Mouse (Mus musculus) ES-Bruce4 (cell line): ENCODE data around the gene Iqschfp. TPM values are rescaled to one million over a fixed set of nuclear protein-coding genes. Genes with fewer than 3 reads are reported as not detected.

Experiments used
- H3K27ac ChIP-seq: 2 replicates; pipeline ENCODE4 v1.5.1; 2012; ENCODE audit warnings: low read length, inconsistent platforms; ENCODE audit not compliant: insufficient read depth
- H3K27me3 ChIP-seq: 2 replicates; pipeline ENCODE4 v1.6.1; 2012; ENCODE audit warnings: mild to moderate bottlenecking, low read length, inconsistent platforms; ENCODE audit not compliant: control insufficient read depth, poor library complexity, insufficient read depth, severe bottlenecking
- H3K36me3 ChIP-seq: 2 replicates; pipeline ENCODE4 v1.6.1; 2012; ENCODE audit warnings: inconsistent platforms, mild to moderate bottlenecking, low read length, moderate library complexity; ENCODE audit not compliant: control insufficient read depth, poor library complexity, insufficient read depth, severe bottlenecking
- H3K4me1 ChIP-seq: one replicate; pipeline ENCODE4 v1.8.1; 2011; ENCODE audit warnings: low read length; ENCODE audit not compliant: control insufficient read depth, insufficient read depth
- H3K4me3 ChIP-seq: 2 replicates; pipeline ENCODE4 v1.5.1; 2011; ENCODE audit warnings: low read depth, mild to moderate bottlenecking, low read length
- H3K9ac ChIP-seq: 2 replicates; pipeline ENCODE4 v1.6.1; 2012; ENCODE audit warnings: low read depth, mild to moderate bottlenecking, inconsistent platforms; ENCODE audit not compliant: poor library complexity, severe bottlenecking
- H3K9me3 ChIP-seq: replicated peaks from 2 replicates; pipeline ENCODE4 v1.6.1; 2012; ENCODE audit warnings: mild to moderate bottlenecking, low read length, inconsistent platforms; ENCODE audit not compliant: control insufficient read depth, poor library complexity, insufficient read depth, severe bottlenecking
- CTCF ChIP-seq: IDR thresholded peaks from one replicate; pipeline ENCODE4 v1.8.1; 2011; ENCODE audit warnings: low read depth, low read length
- EP300 ChIP-seq: IDR thresholded peaks from 2 replicates; pipeline ENCODE4 v1.6.1; 2011; ENCODE audit warnings: low read depth, low read length; ENCODE audit not compliant: insufficient read depth
- POLR2A ChIP-seq: IDR thresholded peaks from one replicate; pipeline ENCODE4 v1.8.1; 2011; ENCODE audit warnings: low read length; ENCODE audit not compliant: insufficient read depth
- polyA plus RNA-seq: library from polyadenylated mRNA; stranded (reverse); fragments of >200 nt; gene quantifications from 2 replicates; pipeline ENCODE4 v1.2.4, GENCODE M21; 2011; ENCODE audit warnings: low read depth; ENCODE audit not compliant: missing spikeins, insufficient read depth, insufficient read length

The Iqschfp gene
- polyA plus RNA-seq, 1 experiment: not detected

DNA sequence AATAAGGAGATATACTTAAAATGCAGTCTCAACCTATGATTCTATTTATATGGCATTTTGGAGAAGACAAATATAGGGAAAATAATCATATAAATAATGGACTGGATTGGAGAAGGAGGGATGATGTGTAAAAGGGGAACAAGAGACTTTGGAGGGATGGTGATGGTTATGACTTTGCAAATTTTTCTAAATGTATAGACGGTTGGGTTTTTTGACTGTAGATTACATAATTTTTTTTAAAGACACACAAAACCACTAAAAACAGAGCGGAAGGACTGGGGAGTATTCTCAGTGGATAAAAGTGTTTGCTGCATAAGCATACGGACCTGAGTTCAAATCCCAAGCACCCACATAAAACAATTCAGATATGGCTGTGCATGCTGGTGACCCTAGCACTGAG is 329.4 kb downstream of the Iqschfp start:
- no peak overlapping the region for H3K4me3 ChIP-seq
- no peaks in the 10 kb centered on the region for H3K9me3 ChIP-seq
- no peaks in the 10 kb centered on the region for H3K4me1 ChIP-seq
- TF ChIP-seq CTCF: no peak
- TF ChIP-seq POLR2A: no peak
- H3K9ac ChIP-seq: no peak overlapping the region
- no peaks in the 10 kb centered on the region for H3K27me3 ChIP-seq
- H3K36me3 ChIP-seq: no peaks in the 10 kb centered on the region
- no peak overlapping the region for H3K27ac ChIP-seq

DNA sequence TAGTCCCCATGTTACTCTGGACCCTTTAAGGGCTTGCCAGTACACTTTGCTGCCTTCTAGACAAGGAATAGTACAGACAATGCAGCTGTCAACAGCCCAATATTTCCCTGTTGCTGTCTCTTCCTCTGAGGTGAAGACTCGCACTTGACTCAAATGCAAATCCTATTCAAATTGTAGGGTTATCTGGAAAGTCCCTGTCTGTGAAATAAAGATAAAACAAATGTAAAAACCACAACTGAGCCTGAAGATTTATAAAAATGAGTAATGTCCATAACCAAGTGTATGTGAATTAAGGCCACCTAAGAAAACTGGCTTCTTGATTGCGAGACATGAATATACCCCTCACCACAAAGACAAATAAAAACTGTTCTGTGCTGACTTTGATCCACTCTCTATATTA is 347.9 kb downstream of the Iqschfp start:
- no peak overlapping the region for H3K27ac ChIP-seq
- no peak for TF ChIP-seq EP300
- TF ChIP-seq POLR2A: no peak
- TF ChIP-seq CTCF: no peak
- no peaks in the 10 kb centered on the region for H3K36me3 ChIP-seq
- no peaks in the 10 kb centered on the region for H3K4me1 ChIP-seq
- H3K4me3 ChIP-seq: no peak overlapping the region
- no peaks in the 10 kb centered on the region for H3K27me3 ChIP-seq
- H3K9ac ChIP-seq: no peak overlapping the region
- no peaks in the 10 kb centered on the region for H3K9me3 ChIP-seq

DNA sequence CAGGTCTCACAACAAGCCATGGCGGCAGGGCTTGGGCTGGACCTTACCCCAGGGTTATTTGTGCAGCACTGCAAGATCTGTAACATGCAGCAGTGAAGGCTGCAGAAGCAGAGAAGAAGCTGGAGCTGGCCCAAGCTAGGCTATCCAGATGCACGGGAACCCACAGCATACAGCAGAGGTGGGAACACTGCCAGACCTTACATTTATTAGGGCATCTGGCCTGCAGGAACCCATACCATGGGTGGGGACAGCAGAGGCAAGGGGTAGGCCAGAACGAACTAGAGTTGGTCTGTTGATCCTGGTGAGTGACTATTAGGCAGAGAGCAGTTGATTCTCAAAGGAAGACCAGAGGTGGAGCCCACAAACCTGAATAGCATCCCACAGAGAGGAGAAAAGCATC is 351.2 kb downstream of the Iqschfp start:
- no peak overlapping the region for H3K9ac ChIP-seq
- H3K27ac ChIP-seq: no peak overlapping the region
- H3K36me3 ChIP-seq: no peaks in the 10 kb centered on the region
- H3K4me1 ChIP-seq: no peaks in the 10 kb centered on the region
- no peaks in the 10 kb centered on the region for H3K27me3 ChIP-seq
- H3K4me3 ChIP-seq: no peak overlapping the region
- H3K9me3 ChIP-seq: no peaks in the 10 kb centered on the region
- TF ChIP-seq EP300: no peak
- TF ChIP-seq POLR2A: no peak
- TF ChIP-seq CTCF: no peak

DNA sequence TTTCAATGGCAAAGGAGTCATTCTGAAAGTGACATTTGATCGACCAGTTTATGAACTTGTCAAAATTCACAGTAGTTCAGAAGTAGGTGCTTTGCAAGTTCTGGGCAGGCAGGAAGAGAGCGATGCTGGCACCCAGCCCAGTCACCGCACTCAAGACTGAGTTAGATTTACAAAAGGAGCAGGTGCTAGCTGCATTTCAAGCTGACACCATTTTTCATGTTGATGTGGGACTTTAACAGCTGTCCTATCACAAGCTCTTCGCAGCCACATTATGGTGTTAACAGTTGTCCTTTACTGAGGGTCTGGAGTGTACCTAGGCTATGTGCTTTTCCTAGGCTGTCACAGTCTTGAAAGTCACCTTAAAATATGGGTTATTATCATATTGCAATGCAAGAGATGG is 354.1 kb downstream of the Iqschfp start:
- no peaks in the 10 kb centered on the region for H3K4me1 ChIP-seq
- no peaks in the 10 kb centered on the region for H3K27me3 ChIP-seq
- no peaks in the 10 kb centered on the region for H3K36me3 ChIP-seq
- TF ChIP-seq EP300 (peak; percentile 61; the same call in 1 of the 2 replicates), POLR2A (no peak), CTCF (no peak)
- H3K4me3 ChIP-seq: no peak overlapping the region
- no peak overlapping the region for H3K27ac ChIP-seq
- H3K9me3 ChIP-seq: no peaks in the 10 kb centered on the region
- H3K9ac ChIP-seq: no peak overlapping the region

DNA sequence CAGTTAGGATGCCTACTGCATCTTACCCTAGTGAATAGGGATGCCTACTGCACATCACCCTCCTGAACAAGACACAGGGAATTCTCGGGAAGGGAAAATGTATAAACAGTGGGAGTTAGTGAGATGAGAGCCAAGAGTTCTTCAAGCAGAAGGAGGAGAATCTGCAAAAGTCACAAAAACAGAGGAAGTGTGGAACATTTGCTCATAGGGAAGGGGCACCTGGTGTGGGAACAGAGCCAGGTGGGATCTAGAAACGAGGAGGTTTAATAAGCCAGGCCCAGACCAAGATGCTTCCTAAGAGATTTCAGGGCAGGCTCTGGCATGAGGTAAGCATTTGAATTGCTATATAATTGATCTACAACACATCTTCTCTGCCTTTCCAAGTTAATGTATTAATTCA is 358.6 kb downstream of the Iqschfp start:
- Histone ChIP-seq H3K4me1 (no peaks in the 10 kb centered on the region), H3K4me3 (no peak overlapping the region), H3K9me3 (no peaks in the 10 kb centered on the region), H3K27me3 (no peaks in the 10 kb centered on the region), H3K27ac (no peak overlapping the region), H3K36me3 (no peaks in the 10 kb centered on the region), H3K9ac (no peak overlapping the region)
- TF ChIP-seq POLR2A: no peak
- TF ChIP-seq EP300: no peak
- TF ChIP-seq CTCF: no peak

DNA sequence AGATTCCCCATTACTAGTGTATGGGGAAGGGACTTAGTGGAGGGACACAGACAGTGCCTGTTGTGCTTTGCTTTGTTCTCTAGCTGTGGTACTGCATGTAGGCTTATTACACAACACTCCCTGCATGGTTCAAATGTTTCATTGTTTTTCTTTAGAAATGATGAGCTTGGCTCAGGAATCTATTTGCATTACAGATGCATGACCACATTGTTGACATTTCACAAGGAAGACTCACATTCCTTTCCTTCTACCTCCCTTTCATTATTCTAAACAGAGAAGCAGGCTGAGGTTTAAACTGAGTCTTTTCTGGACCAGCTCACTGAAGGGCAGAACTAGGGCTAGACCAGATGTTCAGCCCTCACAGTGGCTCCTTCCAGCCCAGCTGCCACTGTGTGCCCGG is 360.3 kb downstream of the Iqschfp start:
- Histone ChIP-seq H3K4me1 (no peaks in the 10 kb centered on the region), H3K9ac (no peak overlapping the region), H3K27me3 (no peaks in the 10 kb centered on the region), H3K9me3 (no peaks in the 10 kb centered on the region), H3K27ac (no peak overlapping the region), H3K36me3 (no peaks in the 10 kb centered on the region), H3K4me3 (no peak overlapping the region)
- no peak for TF ChIP-seq CTCF
- no peak for TF ChIP-seq EP300
- no peak for TF ChIP-seq POLR2A
